Comparison of ENCODE assay signal across 9 mouse cellular contexts in the genomic region with DNA sequence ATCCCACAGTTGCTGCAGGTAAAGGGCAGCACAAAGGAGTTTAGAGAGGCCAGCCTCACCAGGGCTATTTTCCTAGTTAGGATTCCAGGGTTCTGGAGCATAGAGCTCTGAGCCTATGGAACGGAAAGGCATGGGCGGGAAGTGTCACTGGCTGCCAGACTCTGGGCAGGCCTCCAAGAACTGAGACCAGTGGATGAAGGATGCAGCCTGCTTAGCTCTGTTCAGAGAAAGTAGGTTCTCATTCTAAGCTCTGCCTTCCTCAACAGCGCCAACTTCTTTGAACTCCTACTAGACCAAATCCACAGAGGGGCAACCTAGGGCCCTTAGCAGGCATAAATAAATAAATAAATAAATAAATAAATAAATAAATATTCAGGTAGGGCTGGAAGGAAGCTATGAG.
DNase-seq lines count a peak whose midpoint lies in the region; ATAC-seq and TF ChIP-seq lines count a peak whose summit lies in the region.
"Had no signal": no experiment of that assay in that cellular context is flagged by ENCODE, and none has a peak within 500 bp of the region (broad histone marks: within the 10 kb centered on the region; RNA-seq: fewer than 3 reads in every experiment).

No protein-coding gene starts in this region.

- no peak for ATAC-seq in heart, postnatal 0 days (ENCODE audit: insufficient read depth, low read depth)
- ATAC-seq in lung, embryonic 15.5 days (ENCODE audit: borderline replicate concordance, extremely low read depth, low FRiP score, low TSS enrichment): peak; percentile 92

- no peaks in the 10 kb centered on the region for H3K27me3 ChIP-seq in heart, postnatal 0 days (ENCODE audit: control insufficient read depth, insufficient read depth, low read length)
- no peaks in the 10 kb centered on the region for H3K27me3 ChIP-seq in heart, embryonic 10.5 days (ENCODE audit: insufficient read depth, poor library complexity, severe bottlenecking)
- H3K27me3 ChIP-seq in lung, embryonic 15.5 days: no peaks in the 10 kb centered on the region
- H3K27me3 ChIP-seq: midbrain, embryonic 12.5 days had no signal

- no peak overlapping the region for H3K4me2 ChIP-seq in heart, postnatal 0 days (ENCODE audit: low read depth, low read length)
- no peak overlapping the region for H3K4me2 ChIP-seq in lung, embryonic 15.5 days
- H3K4me2 ChIP-seq: midbrain, embryonic 12.5 days had no signal

- H3K4me1 ChIP-seq in heart, postnatal 0 days (ENCODE audit: control insufficient read depth, insufficient read depth): no peaks in the 10 kb centered on the region
- H3K4me1 ChIP-seq in heart, embryonic 10.5 days: no peaks in the 10 kb centered on the region
- H3K4me1 ChIP-seq in lung, embryonic 15.5 days: 0 out of 2 replicates have a peak, but pooled peaks cover 8% of the 10 kb centered on the region
- H3K4me1 ChIP-seq: midbrain, embryonic 12.5 days had no signal

- H3K27ac ChIP-seq in heart, postnatal 0 days (ENCODE audit: low read depth): no peak overlapping the region
- H3K27ac ChIP-seq in heart, embryonic 10.5 days: no peak overlapping the region
- H3K27ac ChIP-seq in lung, embryonic 15.5 days: no peak overlapping the region
- H3K27ac ChIP-seq: midbrain, embryonic 12.5 days had no signal

- no peak overlapping the region for H3K9ac ChIP-seq in heart, postnatal 0 days (replicated peaks; ENCODE audit: low read depth, low read length)
- no peak overlapping the region for H3K9ac ChIP-seq in lung, embryonic 15.5 days
- H3K9ac ChIP-seq: midbrain, embryonic 12.5 days had no signal

- H3K36me3 ChIP-seq in heart, postnatal 0 days (replicated peaks; ENCODE audit: control insufficient read depth, insufficient read depth, low read length): no peaks in the 10 kb centered on the region
- no peaks in the 10 kb centered on the region for H3K36me3 ChIP-seq in heart, embryonic 10.5 days
- no peaks in the 10 kb centered on the region for H3K36me3 ChIP-seq in lung, embryonic 15.5 days
- H3K36me3 ChIP-seq: midbrain, embryonic 12.5 days had no signal

- WGBS in heart, postnatal 0 days: 30% methylated on average over 3 of the region's 3 CpGs
- WGBS in heart, embryonic 10.5 days: 62% methylated on average over 3 of the region's 3 CpGs
- 44% methylated on average over 3 of the region's 3 CpGs for WGBS in lung, embryonic 15.5 days

- DNase-seq in heart, postnatal 0 days (ENCODE audit: low spot score): peak; percentile 51
- no peak for DNase-seq in heart, embryonic 10.5 days (ENCODE audit: low spot score)
- DNase-seq in 3T3-L1 (ENCODE audit: low read depth, low spot score): peak; percentile 46
- DNase-seq in adrenal gland, postnatal 25 days: peak; percentile 22
- DNase-seq in retina, postnatal 1 day: no peak
- no peak for DNase-seq in ovary, postnatal 14 days (ENCODE audit: low spot score)
- no peak for DNase-seq in ovary, postnatal 36 days (ENCODE audit: low spot score)

- no peaks in the 10 kb centered on the region for H3K9me3 ChIP-seq in heart, postnatal 0 days (replicated peaks; ENCODE audit: control insufficient read depth, low read length)
- no peaks in the 10 kb centered on the region for H3K9me3 ChIP-seq in heart, embryonic 10.5 days
- no peaks in the 10 kb centered on the region for H3K9me3 ChIP-seq in lung, embryonic 15.5 days
- H3K9me3 ChIP-seq: midbrain, embryonic 12.5 days had no signal

- no peak for TF ChIP-seq CTCF in heart, postnatal 0 days (IDR thresholded peaks at IDR 0.05; ENCODE audit: low read depth)

- H3K4me3 ChIP-seq in heart, postnatal 0 days (ENCODE audit: low read depth, low read length): no peak overlapping the region
- no peak overlapping the region for H3K4me3 ChIP-seq in heart, embryonic 10.5 days
- H3K4me3 ChIP-seq in lung, embryonic 15.5 days: no peak overlapping the region
- H3K4me3 ChIP-seq: midbrain, embryonic 12.5 days had no signal

- no peak for TF ChIP-seq EP300 in heart, postnatal 0 days (IDR thresholded peaks at IDR 0.05; ENCODE audit: low read depth)

Comparison
In these comparisons a context has a peak if more than half of its experiments do, and no peak if none do; other contexts are left out.
1. DNase-seq: peak in heart, postnatal 0 days (single experiment), 3T3-L1 (single experiment) and adrenal gland, postnatal 25 days (single experiment); none in heart, embryonic 10.5 days (single experiment), retina, postnatal 1 day (single experiment), ovary, postnatal 14 days (single experiment) and ovary, postnatal 36 days (single experiment).